Mouse (Mus musculus): ENCODE data around the gene Ddx28. TPM values are rescaled to one million over a fixed set of nuclear protein-coding genes. Genes with fewer than 3 reads are reported as not detected.
A peak's percentile ranks its signal among the peaks of the same experiment; 100 is the strongest.

The Ddx28 gene
- polyA plus RNA-seq, 1 experiment from 2014 or later: 21.7 TPM

- DNase-seq (ENCODE audit: low spot score): no peak
Measured at GRCm38 (mm10) chr8:105969367-105969766, 42.3 kb downstream of the Ddx28 start.

DNA sequence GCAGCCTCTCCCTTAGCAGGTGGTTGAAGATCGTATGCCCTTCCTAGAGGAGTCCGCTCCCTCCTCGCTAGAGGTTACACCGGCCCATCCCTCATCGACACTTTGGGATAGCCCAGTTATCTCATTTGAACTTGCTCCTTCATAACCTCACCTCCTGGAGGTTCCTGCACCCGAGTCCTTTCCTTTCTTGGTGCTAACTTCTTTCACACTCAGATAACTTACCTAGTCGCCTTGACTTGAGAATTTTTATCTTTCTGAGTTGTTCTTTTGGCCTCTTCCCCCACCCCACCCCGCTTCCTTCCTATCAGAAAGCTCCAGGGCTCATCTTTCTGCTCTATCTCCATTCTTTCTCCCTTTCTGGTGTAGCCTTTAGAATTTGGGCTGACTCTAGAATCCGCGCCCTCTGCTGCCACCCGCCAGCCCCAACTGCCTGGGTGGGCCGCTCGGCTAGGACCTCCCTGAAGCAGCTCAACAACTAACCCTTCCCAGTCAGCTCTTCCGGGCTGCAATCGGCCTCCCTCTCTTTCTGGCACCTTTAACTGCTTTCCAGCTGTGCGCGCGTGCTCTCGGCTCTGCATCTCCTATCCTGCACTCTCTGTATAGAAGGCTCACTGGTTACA is 44.9 kb downstream of the Ddx28 start:
- DNase-seq (ENCODE audit: low spot score): peak; percentile 52

- peak; percentile 91 for DNase-seq (ENCODE audit: low spot score)
Measured at GRCm38 (mm10) chr8:105965905-105966341, 45.8 kb downstream of the Ddx28 start, which contains the start of gene Slc12a4. Gene Slc12a4 (minus strand): TSS chr8:105966097.

- peak; percentile 41 for DNase-seq (ENCODE audit: low spot score)
Measured at GRCm38 (mm10) chr8:105965266-105965904, 46.3 kb downstream of the Ddx28 start.

GRCm38 (mm10) chr8:105964506-105965265 is 47.0 kb downstream of the Ddx28 start:
- no peak for DNase-seq (ENCODE audit: low spot score)

GRCm38 (mm10) chr8:105961536-105961935 is 50.1 kb downstream of the Ddx28 start:
- no peak for DNase-seq (ENCODE audit: low spot score)

- no peak for DNase-seq (ENCODE audit: low spot score)
Measured at GRCm38 (mm10) chr8:105961101-105961500, 50.6 kb downstream of the Ddx28 start.

Other genes starting within 250 kb of the Ddx28 start
- gene Ranbp10, start 184.5 kb downstream of the Ddx28 start, polyA plus RNA-seq (2015; fragmentation: Nextera tagmentation; extraction: Ambion mirVana): 8.4 and 9.9 TPM in 2 replicates
- 0.10 and 0.18 TPM in 2 replicates for gene Tsnaxip1, start 184.2 kb downstream of the Ddx28 start, polyA plus RNA-seq (2015; fragmentation: Nextera tagmentation; extraction: Ambion mirVana)
- 25.1 and 28.2 TPM in 2 replicates for gene Cenpt, start 158.6 kb downstream of the Ddx28 start, polyA plus RNA-seq (2015; fragmentation: Nextera tagmentation; extraction: Ambion mirVana)
- gene Thap11, start 156.8 kb downstream of the Ddx28 start, polyA plus RNA-seq (2015; fragmentation: Nextera tagmentation; extraction: Ambion mirVana): 55.4 and 56.2 TPM in 2 replicates
- 169 and 192 TPM in 2 replicates for gene Nutf2, start 151.3 kb downstream of the Ddx28 start, polyA plus RNA-seq (2015; fragmentation: Nextera tagmentation; extraction: Ambion mirVana)
- 35.6 and 39.0 TPM in 2 replicates for gene Edc4, start 131.0 kb downstream of the Ddx28 start, polyA plus RNA-seq (2015; fragmentation: Nextera tagmentation; extraction: Ambion mirVana)
- 0.56 and 0.68 TPM in 2 replicates for gene Nrn1l, start 118.3 kb downstream of the Ddx28 start, polyA plus RNA-seq (2015; fragmentation: Nextera tagmentation; extraction: Ambion mirVana)
- gene Pskh1, start 111.4 kb downstream of the Ddx28 start, polyA plus RNA-seq (2015; fragmentation: Nextera tagmentation; extraction: Ambion mirVana): 18.4 and 21.6 TPM in 2 replicates
- 0.99 TPM in 2 replicates for gene Ctrl, start 78.0 kb downstream of the Ddx28 start, polyA plus RNA-seq (2015; fragmentation: Nextera tagmentation; extraction: Ambion mirVana)
- gene Psmb10, start 73.4 kb downstream of the Ddx28 start, polyA plus RNA-seq (2015; fragmentation: Nextera tagmentation; extraction: Ambion mirVana): 385 and 398 TPM in 2 replicates
- gene Lcat, start 68.5 kb downstream of the Ddx28 start, polyA plus RNA-seq (2015; fragmentation: Nextera tagmentation; extraction: Ambion mirVana): 0.40 and 0.62 TPM in 2 replicates
- gene Slc12a4, start 45.8 kb downstream of the Ddx28 start, polyA plus RNA-seq (2015; fragmentation: Nextera tagmentation; extraction: Ambion mirVana): 17.5 and 18.6 TPM in 2 replicates
- not detected in 2 replicates for gene Dpep3, start 32.5 kb downstream of the Ddx28 start, polyA plus RNA-seq (2015; fragmentation: Nextera tagmentation; extraction: Ambion mirVana)
- gene Dus2, start 20.5 kb downstream of the Ddx28 start, polyA plus RNA-seq (2015; fragmentation: Nextera tagmentation; extraction: Ambion mirVana): 25.6 TPM in 2 replicates
- 0.20 TPM in 1 of 2 replicates, not detected in the other for gene Dpep2nb, start 5.9 kb downstream of the Ddx28 start, polyA plus RNA-seq (2015; fragmentation: Nextera tagmentation; extraction: Ambion mirVana)
- 19.7 and 26.6 TPM in 2 replicates for gene Nfatc3, start 47.0 kb upstream of the Ddx28 start, polyA plus RNA-seq (2015; fragmentation: Nextera tagmentation; extraction: Ambion mirVana)
- 8.8 and 9.6 TPM in 2 replicates for gene Esrp2, start 125.1 kb upstream of the Ddx28 start, polyA plus RNA-seq (2015; fragmentation: Nextera tagmentation; extraction: Ambion mirVana)
- 11.0 and 11.7 TPM in 2 replicates for gene Pla2g15, start 138.5 kb upstream of the Ddx28 start, polyA plus RNA-seq (2015; fragmentation: Nextera tagmentation; extraction: Ambion mirVana)
- 86.2 and 87.1 TPM in 2 replicates for gene Slc7a6, start 157.0 kb upstream of the Ddx28 start, polyA plus RNA-seq (2015; fragmentation: Nextera tagmentation; extraction: Ambion mirVana)
- gene Slc7a6os, start 199.1 kb upstream of the Ddx28 start, polyA plus RNA-seq (2015; fragmentation: Nextera tagmentation; extraction: Ambion mirVana): 42.9 and 47.5 TPM in 2 replicates
- 42.8 and 44.5 TPM in 2 replicates for gene Prmt7, start 199.1 kb upstream of the Ddx28 start, polyA plus RNA-seq (2015; fragmentation: Nextera tagmentation; extraction: Ambion mirVana)

Measured in thymus, postnatal 0 days (tissue).